Mouse (Mus musculus): ENCODE results near the gene Ndrg4. TPM values are rescaled to one million over a fixed set of nuclear protein-coding genes. Genes with fewer than 3 reads are reported as not detected.

Gene Ndrg4
- total and polyA plus RNA-seq, 3 experiments, result 1.6 to 2.1 (median 1.7) TPM

DNA sequence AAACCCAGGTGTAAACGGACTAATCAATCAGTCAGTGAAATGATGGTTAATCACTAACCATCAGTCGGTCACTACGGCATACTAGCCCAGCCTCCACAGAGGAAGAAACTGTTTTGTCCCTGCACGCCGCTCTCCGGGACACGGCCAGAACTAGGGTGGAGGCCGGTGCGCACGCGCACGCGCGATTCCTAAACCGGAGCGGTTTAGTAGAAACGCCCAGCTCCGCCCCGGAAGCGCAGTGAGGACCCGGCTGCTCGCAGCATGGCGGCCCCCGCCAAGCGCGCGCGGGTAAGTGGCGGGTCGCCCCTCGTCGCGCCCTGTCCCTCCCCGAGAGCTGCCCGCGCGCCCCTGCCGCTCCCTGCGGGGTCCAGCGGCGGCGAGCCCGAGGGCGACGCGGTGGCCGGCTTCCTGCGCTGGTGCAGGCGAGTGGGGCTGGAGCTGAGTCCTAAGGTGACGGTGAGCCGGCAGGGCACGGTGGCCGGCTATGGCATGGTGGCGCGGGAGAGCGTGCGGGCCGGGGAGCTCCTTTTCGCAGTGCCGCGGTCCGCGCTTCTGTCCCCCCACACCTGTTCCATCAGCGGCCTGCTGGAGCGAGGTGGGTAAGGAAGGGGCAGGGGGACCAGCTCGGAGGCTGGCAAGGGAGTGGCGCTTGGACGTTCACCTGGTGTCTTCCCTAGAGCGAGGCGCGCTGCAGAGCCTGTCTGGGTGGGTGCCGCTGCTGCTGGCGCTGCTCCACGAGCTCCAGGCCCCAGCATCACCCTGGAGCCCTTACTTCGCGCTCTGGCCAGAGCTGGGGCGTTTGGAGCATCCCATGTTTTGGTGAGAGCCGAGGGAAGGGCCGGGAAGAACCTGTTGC is 39.1 kb downstream of the Ndrg4 start, which contains the start of gene Setd6:
Gene Setd6 (plus strand): TSS at position 206 of the 856 bp plus-strand sequence.
- Histone ChIP-seq H3K9me3 (replicated peaks; ENCODE audit: low read length) (no peaks in the 10 kb centered on the region), H3K9ac (ENCODE audit: insufficient read depth, low read depth) (peak within 1 kb of the TSS; percentile 81), H3K27ac (ENCODE audit: insufficient read depth, low read depth) (peak within 1 kb of the TSS; percentile 50; the same call in 1 of the 2 replicates), H3K4me2 (ENCODE audit: insufficient read depth, low read depth, poor library complexity, severe bottlenecking) (peak within 1 kb of the TSS; percentile 92), H3K27me3 (replicated peaks) (no peaks in the 10 kb centered on the region), H3K36me3 (replicated peaks in 1 of 2; ENCODE audit: control insufficient read depth in 1 of 2, insufficient read depth in 1 of 2, low read length in 1 of 2) (peaks cover 27 to 40% of the 10 kb centered on the region in 2 experiments), H3K4me1 (ENCODE audit: control insufficient read depth in 1 of 2, insufficient read depth in 2 of 2) (peaks cover 7 to 32% of the 10 kb centered on the region in 2 experiments), H3K79me2 (replicated peaks; ENCODE audit: control insufficient read depth, extremely low read depth, insufficient read depth, poor library complexity, severe bottlenecking) (no peaks in the 10 kb centered on the region), H3K4me3 (replicated peaks in 1 of 3; ENCODE audit: low read depth in 2 of 3, low read length in 2 of 3, poor library complexity in 1 of 3) (peak within 1 kb of the TSS; percentile 52 to 98 (median 95))
- no peak for TF ChIP-seq USF2 (conservative IDR thresholded peaks at IDR 0.05; ENCODE audit: low read depth, low read length)
- peak; percentile 77; the same call in 1 of the 2 replicates for TF ChIP-seq UBTF (IDR thresholded peaks at IDR 0.05; ENCODE audit: low read depth, low read length)
- no peak for TF ChIP-seq JUN (IDR thresholded peaks at IDR 0.05; ENCODE audit: insufficient read depth, low read depth, low read length)
- TF ChIP-seq EP300 (IDR thresholded peaks at IDR 0.05; ENCODE audit: low read length), result no peak
- TF ChIP-seq USF1 (IDR thresholded peaks at IDR 0.05; ENCODE audit: low read depth, low read length), result no peak
- peak; percentile 91 for TF ChIP-seq POLR2A (IDR thresholded peaks at IDR 0.05; ENCODE audit: low read depth, low read length)
- no peak for TF ChIP-seq JUND (conservative IDR thresholded peaks at IDR 0.05; ENCODE audit: low read depth, low read length)
- no peak for TF ChIP-seq CHD1 (IDR thresholded peaks at IDR 0.05; ENCODE audit: low read depth, low read length)
- peak; percentile 96 for TF ChIP-seq NELFE (IDR thresholded peaks at IDR 0.05; ENCODE audit: low read depth, low read length)
- TF ChIP-seq MEF2A (IDR thresholded peaks at IDR 0.05; ENCODE audit: borderline replicate concordance, low read depth, low read length), result peak; percentile 59
- TF ChIP-seq BHLHE40 (IDR thresholded peaks at IDR 0.05; ENCODE audit: low read depth, low read length), result peak; percentile 62; the same call in 1 of the 2 replicates
- TF ChIP-seq MXI1 (IDR thresholded peaks at IDR 0.05; ENCODE audit: low read depth, low read length), result peak; percentile 82; the same call in 1 of the 2 replicates
- peak; percentile 57; the same call in 1 of the 2 replicates for TF ChIP-seq MAX (IDR thresholded peaks at IDR 0.05; ENCODE audit: low read length)
- TF ChIP-seq POLR2AphosphoS2 (IDR thresholded peaks at IDR 0.05; ENCODE audit: low read depth, low read length), result peak; percentile 23
- TF ChIP-seq NRF1 (IDR thresholded peaks at IDR 0.05; ENCODE audit: low read depth, low read length), result peak; percentile 97
- peak; percentile 88 for TF ChIP-seq ZMIZ1 (IDR thresholded peaks at IDR 0.05; ENCODE audit: low read depth, low read length)
- no peak for TF ChIP-seq CTCF (conservative IDR thresholded peaks at IDR 0.05 in 1 of 2, IDR thresholded peaks at IDR 0.05 in 1 of 2; ENCODE audit: low read depth in 2 of 2, low read length in 2 of 2)
- no peak for TF ChIP-seq CHD2 (IDR thresholded peaks at IDR 0.05; ENCODE audit: low read length)
- TF ChIP-seq MAZ (IDR thresholded peaks at IDR 0.05; ENCODE audit: low read depth, low read length), result no peak
- no peak for TF ChIP-seq MAFK (IDR thresholded peaks at IDR 0.05; ENCODE audit: insufficient replicate concordance, low read length)
- no peak for TF ChIP-seq RAD21 (IDR thresholded peaks at IDR 0.05; ENCODE audit: low read depth, low read length)
- TF ChIP-seq SIN3A (IDR thresholded peaks at IDR 0.05; ENCODE audit: low read length), result peak; percentile 76; the same call in 1 of the 2 replicates
- TF ChIP-seq ZNF384 (IDR thresholded peaks at IDR 0.05; ENCODE audit: low read depth, low read length), result no peak
- peak; percentile 64 for TF ChIP-seq TBP (conservative IDR thresholded peaks at IDR 0.05; ENCODE audit: low read depth, low read length)
- TF ChIP-seq ZKSCAN1 (IDR thresholded peaks at IDR 0.05; ENCODE audit: borderline replicate concordance, low read depth, low read length), result no peak
- 0 out of 2 replicates have a peak, but pooled peaks have one; percentile 66 for TF ChIP-seq RCOR1 (conservative IDR thresholded peaks at IDR 0.05; ENCODE audit: low read depth, low read length)
- TF ChIP-seq IRF4 (IDR thresholded peaks at IDR 0.05; ENCODE audit: low read depth, low read length), result 0 out of 2 replicates have a peak, but pooled peaks have one; percentile 19
- peak; percentile 81 for TF ChIP-seq TCF12 (IDR thresholded peaks at IDR 0.05; ENCODE audit: low read depth, low read length)
- TF ChIP-seq MYC (IDR thresholded peaks at IDR 0.05; ENCODE audit: low read depth, low read length), result no peak
- peak; percentile 63 for TF ChIP-seq HCFC1 (IDR thresholded peaks at IDR 0.05; ENCODE audit: low read depth, low read length)
- TF ChIP-seq ZC3H11A (IDR thresholded peaks at IDR 0.05; ENCODE audit: low read depth, low read length), result no peak
- no peak for TF ChIP-seq GABPA (IDR thresholded peaks at IDR 0.05; ENCODE audit: insufficient replicate concordance, low read depth, low read length)
- no peak for TF ChIP-seq SMC3 (IDR thresholded peaks at IDR 0.05; ENCODE audit: low read depth, low read length)
- no peak for TF ChIP-seq E2F4 (IDR thresholded peaks at IDR 0.05; ENCODE audit: insufficient replicate concordance, low read depth, low read length)
- no peak for TF ChIP-seq PAX5 (IDR thresholded peaks at IDR 0.05; ENCODE audit: low read length)
- TF ChIP-seq ETS1 (conservative IDR thresholded peaks at IDR 0.05; ENCODE audit: low read depth, low read length), result no peak
- TF ChIP-seq KAT2A (IDR thresholded peaks at IDR 0.05; ENCODE audit: insufficient replicate concordance, low read length), result no peak
- TF ChIP-seq ELF1 (IDR thresholded peaks at IDR 0.05; ENCODE audit: low read depth, low read length), result peak; percentile 85
- peak; percentile 89 for DNase-seq (ENCODE audit: extremely low read depth)
- dilution Hi-C loops (cut with MboI; ENCODE audit: extremely low pct_ligation_motif_present, extremely low pct_unique_long_range_greater_than_20kb, low sequenced_read_pairs) (no loop called here), in situ Hi-C loops (cut with MboI; ENCODE audit: low pct_ligation_motif_present, low pct_unique_long_range_greater_than_20kb, low sequenced_read_pairs) (no loop called here)
